Mouse (Mus musculus) forebrain, embryonic 16.5 days (tissue): ENCODE data around the gene Sik3. TPM values are rescaled to one million over a fixed set of nuclear protein-coding genes. Genes with fewer than 3 reads are reported as not detected.

Source experiments
- ATAC-seq: fragments of 200-750 bp; cut with Nextera tagmentation; 2 replicates; pipeline ENCODE4 v1.8.0; 2017; ENCODE audit warnings: mild to moderate bottlenecking, moderate library complexity
- H3K27ac ChIP-seq: fragments of 300-500 bp; sonication (generic); 2 replicates; pipeline ENCODE4 v1.5.1; 2014; ENCODE audit warnings: low read length, control low read depth
- H3K27me3 ChIP-seq: fragments of 300-500 bp; sonication (generic); replicated peaks from 2 replicates; pipeline ENCODE4 v1.6.1; 2014; ENCODE audit warnings: low read length; ENCODE audit not compliant: control insufficient read depth, insufficient read depth
- H3K36me3 ChIP-seq: fragments of 300-500 bp; sonication (generic); 2 replicates; pipeline ENCODE4 v1.6.1; 2014; ENCODE audit not compliant: control insufficient read depth, insufficient read depth
- H3K4me1 ChIP-seq: fragments of 300-500 bp; sonication (generic); replicated peaks from 2 replicates; pipeline ENCODE4 v1.6.1; 2014; ENCODE audit warnings: low read length; ENCODE audit not compliant: control insufficient read depth, insufficient read depth
- H3K4me2 ChIP-seq: fragments of 300-500 bp; sonication (generic); 2 replicates; pipeline ENCODE4 v1.6.1; 2014; ENCODE audit warnings: mild to moderate bottlenecking, low read length, control low read depth
- H3K4me3 ChIP-seq: fragments of 300-500 bp; sonication (generic); replicated peaks from 2 replicates; pipeline ENCODE4 v1.5.1; 2014; ENCODE audit warnings: mild to moderate bottlenecking, low read length, control low read depth
- H3K9ac ChIP-seq: fragments of 300-500 bp; sonication (generic); replicated peaks from 2 replicates; pipeline ENCODE4 v1.6.1; 2014; ENCODE audit warnings: low read depth, low read length, control low read depth
- H3K9me3 ChIP-seq: fragments of 300-500 bp; sonication (generic); 2 replicates; pipeline ENCODE4 v1.6.1; 2016; ENCODE audit warnings: low read length; ENCODE audit not compliant: control insufficient read depth
- WGBS: fragments of 180-500 bp; shearing (Covaris S2); extraction: QIAGEN DNeasy Blood & Tissue Kit; methylation state at CpG from one replicate; pipeline ENCODE4 v1.1.7; 2014; 5-methylcytosine and 5-hydroxymethylcytosine counted together
- polyA plus RNA-seq: library from polyadenylated mRNA; unstranded; fragments of >200 nt; fragmentation: Nextera tagmentation; extraction: Ambion mirVana; gene quantifications from 2 replicates; pipeline ENCODE4 v1.2.1, GENCODE M21; 2015

Sik3 gene
- polyA plus RNA-seq, 1 experiment from 2014 or later = 5.3 TPM

DNA sequence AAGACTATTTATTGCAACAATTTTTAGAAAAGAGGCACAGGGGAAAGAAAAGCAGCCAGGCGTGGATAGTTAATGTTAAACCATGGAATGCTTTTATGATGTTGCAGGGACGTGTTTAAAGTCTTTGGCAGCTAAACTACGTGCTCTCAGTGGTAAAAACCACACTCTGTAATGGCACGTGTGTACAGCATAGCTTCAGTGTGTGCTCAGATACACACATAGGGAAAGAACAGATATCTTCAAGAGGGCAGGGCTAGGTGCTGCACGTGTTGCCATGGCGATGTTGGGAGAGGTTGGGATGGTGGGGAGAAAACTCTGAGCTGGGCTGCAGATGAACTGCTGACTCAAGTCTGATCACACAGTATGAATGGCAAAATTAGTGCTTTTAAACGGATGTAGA lies 90.5 kb downstream of the Sik3 start:
- WGBS = 82% methylated on average over 7 of the region's 7 CpGs
- no peak overlapping the region for H3K4me2 ChIP-seq
- no peak overlapping the region for H3K4me3 ChIP-seq
- H3K9ac ChIP-seq = no peak overlapping the region
- H3K4me1 ChIP-seq = no peaks in the 10 kb centered on the region
- no peak for ATAC-seq
- no peak overlapping the region for H3K27ac ChIP-seq
- no peaks in the 10 kb centered on the region for H3K27me3 ChIP-seq
- H3K9me3 ChIP-seq = no peaks in the 10 kb centered on the region
- no peaks in the 10 kb centered on the region for H3K36me3 ChIP-seq

DNA sequence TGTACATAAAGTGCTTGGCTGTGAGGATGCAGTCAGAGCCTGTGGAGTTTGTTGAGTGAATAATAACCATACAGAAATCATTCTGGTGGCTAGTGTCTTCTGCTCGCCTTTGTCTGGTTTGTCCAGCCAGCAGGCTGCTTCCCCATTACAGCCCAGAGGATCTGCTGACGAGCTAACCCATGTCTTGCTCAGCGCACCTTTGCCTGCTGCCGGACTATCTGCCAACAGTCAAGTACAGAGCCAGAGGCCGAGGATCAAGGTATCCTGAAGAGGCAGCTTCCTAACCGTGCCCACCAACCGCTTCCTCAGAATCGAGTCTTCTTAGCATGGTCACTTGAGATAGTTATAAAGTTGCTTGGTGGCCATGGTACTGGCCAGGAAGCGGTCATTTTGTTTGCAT lies 93.5 kb downstream of the Sik3 start:
- Histone ChIP-seq H3K4me1 (no peaks in the 10 kb centered on the region), H3K27ac (no peak overlapping the region), H3K36me3 (no peaks in the 10 kb centered on the region), H3K9ac (no peak overlapping the region), H3K4me2 (no peak overlapping the region), H3K4me3 (no peak overlapping the region), H3K27me3 (no peaks in the 10 kb centered on the region), H3K9me3 (no peaks in the 10 kb centered on the region)
- 90% methylated on average over 9 of the region's 9 CpGs for WGBS
- no peak for ATAC-seq

DNA sequence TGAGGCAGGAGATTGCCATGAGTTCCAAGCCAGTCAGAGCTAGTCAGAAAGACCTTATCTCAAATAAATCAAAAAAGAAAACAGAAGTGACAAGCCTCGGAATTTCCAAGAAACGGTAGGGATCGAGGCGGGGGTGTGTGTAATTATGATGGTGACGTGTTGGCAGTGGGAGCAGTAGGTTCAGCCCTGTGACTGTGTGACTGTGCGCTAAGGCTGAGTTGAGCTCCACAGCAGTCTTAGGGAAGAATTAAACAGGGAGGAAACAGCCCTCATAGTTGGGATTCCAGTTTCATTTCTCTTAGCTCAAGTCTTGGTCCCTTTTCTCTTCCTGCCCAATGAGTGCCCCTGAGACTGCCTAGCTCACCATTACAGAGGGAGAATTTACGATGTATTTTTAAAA lies 98.0 kb downstream of the Sik3 start:
- Histone ChIP-seq H3K4me1 (peaks cover 8% of the 10 kb centered on the region), H3K9me3 (no peaks in the 10 kb centered on the region), H3K4me2 (no peak overlapping the region), H3K4me3 (no peak overlapping the region), H3K27ac (no peak overlapping the region), H3K36me3 (no peaks in the 10 kb centered on the region), H3K27me3 (no peaks in the 10 kb centered on the region), H3K9ac (no peak overlapping the region)
- ATAC-seq = no peak
- WGBS = 76% methylated on average over 7 of the region's 7 CpGs

DNA sequence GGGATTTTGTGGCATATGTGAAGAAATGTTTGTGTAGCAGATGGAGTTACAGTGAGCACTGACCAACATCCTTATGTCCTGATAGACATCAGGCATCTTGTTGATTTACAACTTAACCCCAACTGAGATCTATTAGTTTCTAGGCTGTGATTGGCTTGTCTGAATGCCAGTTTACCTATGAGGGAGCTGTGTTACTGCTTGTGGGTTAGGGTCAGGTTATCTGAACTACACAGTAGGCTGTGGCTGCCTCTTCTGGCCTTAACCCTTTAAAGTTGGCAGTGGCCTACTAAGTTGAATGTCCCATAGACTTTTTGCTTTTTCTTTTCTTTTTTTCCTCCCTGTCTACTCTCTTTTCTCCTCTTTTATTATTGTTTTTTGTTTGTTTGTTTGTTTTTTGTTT lies 98.7 kb downstream of the Sik3 start:
- ATAC-seq = no peak
- no peak overlapping the region for H3K27ac ChIP-seq
- H3K9ac ChIP-seq = no peak overlapping the region
- no peak overlapping the region for H3K4me3 ChIP-seq
- no peak overlapping the region for H3K4me2 ChIP-seq
- no peaks in the 10 kb centered on the region for H3K9me3 ChIP-seq
- H3K36me3 ChIP-seq = no peaks in the 10 kb centered on the region
- H3K4me1 ChIP-seq = peaks cover 8% of the 10 kb centered on the region
- no peaks in the 10 kb centered on the region for H3K27me3 ChIP-seq

DNA sequence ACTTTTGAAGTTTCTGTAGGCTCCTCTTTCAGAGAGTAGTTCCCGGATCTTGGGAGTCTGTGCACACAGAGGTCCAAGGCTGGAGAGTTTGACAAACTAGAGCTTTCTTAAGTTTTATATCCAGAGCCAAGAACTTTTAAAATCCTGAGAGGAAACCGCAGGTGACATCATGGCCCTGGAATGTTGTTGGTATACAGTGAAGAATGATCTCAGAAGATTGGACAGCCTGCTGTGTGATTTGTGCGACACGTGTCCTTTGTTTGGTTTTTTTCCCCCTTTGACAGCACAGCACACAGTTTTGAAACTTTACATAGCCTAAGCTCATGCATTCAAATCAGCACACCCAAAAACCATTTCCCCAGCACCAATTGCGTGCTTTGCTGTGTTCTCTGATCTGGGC lies 99.6 kb downstream of the Sik3 start:
- Histone ChIP-seq H3K9ac (no peak overlapping the region), H3K4me1 (peaks cover 8% of the 10 kb centered on the region), H3K4me2 (no peak overlapping the region), H3K27me3 (no peaks in the 10 kb centered on the region), H3K4me3 (no peak overlapping the region), H3K36me3 (no peaks in the 10 kb centered on the region), H3K27ac (no peak overlapping the region), H3K9me3 (no peaks in the 10 kb centered on the region)
- ATAC-seq = peak; percentile 54; the same call in 1 of the 2 replicates
- WGBS = 13% methylated on average over 5 of the region's 5 CpGs

DNA sequence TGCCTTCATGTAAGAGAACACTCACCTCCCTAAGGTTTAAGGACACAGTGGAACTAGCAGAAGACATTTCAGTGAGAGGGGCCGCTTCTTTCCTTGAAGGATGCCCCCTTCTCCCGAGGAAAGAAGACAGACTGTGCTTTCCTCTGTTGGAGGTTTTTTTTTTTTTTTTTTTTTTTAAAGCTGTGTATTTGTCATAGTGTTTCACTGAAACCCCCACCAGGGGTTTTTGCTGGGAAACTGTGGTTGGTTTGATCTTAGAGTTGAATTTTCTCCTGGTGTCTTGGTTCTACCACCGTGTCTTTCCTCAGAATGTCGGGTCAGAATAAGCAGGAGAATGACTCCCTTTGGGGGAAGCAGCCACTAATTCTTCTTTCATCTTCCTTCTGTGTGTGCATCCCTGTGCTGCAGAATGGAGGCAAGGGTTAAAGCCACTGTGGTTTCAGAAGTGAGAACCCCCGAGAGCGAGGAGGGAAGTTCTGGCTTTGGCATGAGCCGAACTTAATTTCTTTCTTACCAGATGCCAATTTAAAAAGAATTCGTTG lies 106.3 kb downstream of the Sik3 start:
- no peak overlapping the region for H3K4me2 ChIP-seq
- ATAC-seq = no peak
- H3K4me3 ChIP-seq = no peak overlapping the region

DNA sequence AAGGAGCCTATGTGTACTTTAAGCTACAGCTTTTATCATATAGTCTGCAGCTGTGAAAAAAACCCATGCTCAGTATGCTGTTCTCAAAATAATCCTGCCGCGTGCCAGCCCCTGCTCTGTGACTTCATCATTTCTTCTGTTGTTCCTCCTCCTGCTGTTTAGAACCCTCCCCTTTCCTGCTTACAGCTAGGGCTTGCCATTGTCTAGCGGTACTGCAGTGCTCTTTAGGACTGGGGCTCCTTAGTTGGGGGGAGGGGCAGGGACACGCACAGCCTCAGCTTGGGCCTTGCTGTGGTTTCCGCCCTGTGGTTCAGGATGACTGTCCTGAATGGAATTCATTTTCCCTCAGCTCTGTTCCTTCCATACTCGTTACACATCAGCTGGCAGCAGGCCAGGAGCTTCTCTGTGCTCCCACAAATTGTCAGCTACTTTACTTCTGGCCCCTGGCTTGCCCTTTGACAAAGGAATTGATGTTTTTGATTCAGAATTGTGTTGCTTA lies 107.4 kb downstream of the Sik3 start:
- peak; percentile 88 for ATAC-seq

More for the DNA sequence above, 106.3 kb downstream of the Sik3 start:
- 74% methylated on average over 8 of the region's 8 CpGs for WGBS
- H3K36me3 ChIP-seq = no peaks in the 10 kb centered on the region
- peaks cover 20% of the 10 kb centered on the region for H3K4me1 ChIP-seq
- H3K9me3 ChIP-seq = no peaks in the 10 kb centered on the region
- H3K27me3 ChIP-seq = no peaks in the 10 kb centered on the region
- no peak overlapping the region for H3K9ac ChIP-seq
- H3K27ac ChIP-seq = no peak overlapping the region

DNA sequence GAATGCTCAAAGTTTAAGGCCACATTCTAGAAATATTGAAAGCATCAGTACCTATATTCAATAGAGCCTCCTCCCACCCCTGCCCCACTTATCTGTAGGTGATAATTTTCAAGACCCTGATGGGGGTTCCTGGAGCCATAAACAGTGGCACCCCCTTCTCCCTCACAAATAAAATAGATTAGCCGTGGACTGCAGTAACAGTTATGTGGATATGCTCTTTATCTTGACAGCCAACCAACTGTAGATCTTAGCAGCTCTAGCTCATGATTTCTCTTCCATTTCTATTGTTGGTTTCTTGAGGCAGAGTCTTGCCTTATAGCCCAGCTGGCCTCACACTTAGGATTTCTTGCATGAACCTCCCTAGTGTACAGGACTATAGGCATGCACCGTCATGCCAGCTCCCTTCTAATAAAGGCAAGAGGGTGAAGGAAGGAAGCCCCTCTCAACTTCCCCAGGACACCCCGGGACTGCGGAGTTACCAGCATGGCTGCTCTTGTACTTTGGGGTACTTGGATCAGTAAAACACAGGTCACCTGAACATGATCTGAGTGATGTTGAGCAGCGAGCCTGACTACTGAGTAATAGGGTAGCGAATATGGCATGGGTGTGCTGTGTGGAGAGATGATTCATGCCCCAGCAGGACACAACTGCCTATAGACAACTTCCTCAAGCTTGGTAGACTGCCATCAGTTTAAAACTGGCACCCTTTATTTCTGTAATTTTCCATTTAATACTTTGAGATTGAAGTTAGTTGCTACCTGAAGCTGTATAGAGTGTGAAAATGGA lies 108.0 kb downstream of the Sik3 start:
- no peak for ATAC-seq
- Histone ChIP-seq H3K4me1 (peaks cover 20% of the 10 kb centered on the region), H3K27ac (peak overlapping the region; percentile 63), H3K4me2 (no peak overlapping the region), H3K9ac (no peak overlapping the region), H3K27me3 (no peaks in the 10 kb centered on the region), H3K36me3 (no peaks in the 10 kb centered on the region), H3K4me3 (no peak overlapping the region), H3K9me3 (no peaks in the 10 kb centered on the region)
- 79% methylated on average over 6 of the region's 6 CpGs for WGBS

More for the DNA sequence above, 107.4 kb downstream of the Sik3 start:
- Histone ChIP-seq H3K4me2 (no peak overlapping the region), H3K36me3 (no peaks in the 10 kb centered on the region), H3K27me3 (no peaks in the 10 kb centered on the region), H3K9ac (no peak overlapping the region), H3K9me3 (no peaks in the 10 kb centered on the region), H3K27ac (peak overlapping the region; percentile 63), H3K4me1 (peaks cover 20% of the 10 kb centered on the region), H3K4me3 (no peak overlapping the region)
- 3% methylated on average over 6 of the region's 6 CpGs for WGBS

DNA sequence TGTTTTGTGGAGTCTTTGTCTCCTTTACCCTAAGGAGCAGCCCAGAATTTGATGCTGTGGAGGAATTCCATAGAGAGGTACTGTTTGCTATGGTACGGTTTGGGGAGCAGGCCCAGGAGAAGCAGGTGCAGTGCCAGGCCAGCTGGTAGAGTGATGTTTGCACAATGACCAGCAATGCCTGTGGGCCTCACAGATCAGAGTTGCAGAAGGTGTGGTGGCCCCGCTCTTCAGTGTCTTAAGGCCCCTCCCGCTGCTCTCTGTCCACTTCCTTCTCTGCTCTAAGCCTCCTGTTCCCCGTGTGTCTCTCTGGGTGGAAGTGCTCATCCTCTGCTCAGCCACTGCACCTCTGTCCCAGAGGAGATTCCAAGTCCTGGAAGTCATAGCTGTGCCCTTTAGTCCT lies 108.9 kb downstream of the Sik3 start:
- Histone ChIP-seq H3K27ac (no peak overlapping the region), H3K27me3 (no peaks in the 10 kb centered on the region), H3K36me3 (no peaks in the 10 kb centered on the region), H3K9ac (no peak overlapping the region), H3K4me1 (peaks cover 20% of the 10 kb centered on the region), H3K4me2 (no peak overlapping the region), H3K4me3 (no peak overlapping the region), H3K9me3 (no peaks in the 10 kb centered on the region)
- WGBS = 89% methylated on average over 4 of the region's 4 CpGs
- no peak for ATAC-seq
